8 mouse cellular contexts compared by ENCODE assay signal in the genomic region with DNA sequence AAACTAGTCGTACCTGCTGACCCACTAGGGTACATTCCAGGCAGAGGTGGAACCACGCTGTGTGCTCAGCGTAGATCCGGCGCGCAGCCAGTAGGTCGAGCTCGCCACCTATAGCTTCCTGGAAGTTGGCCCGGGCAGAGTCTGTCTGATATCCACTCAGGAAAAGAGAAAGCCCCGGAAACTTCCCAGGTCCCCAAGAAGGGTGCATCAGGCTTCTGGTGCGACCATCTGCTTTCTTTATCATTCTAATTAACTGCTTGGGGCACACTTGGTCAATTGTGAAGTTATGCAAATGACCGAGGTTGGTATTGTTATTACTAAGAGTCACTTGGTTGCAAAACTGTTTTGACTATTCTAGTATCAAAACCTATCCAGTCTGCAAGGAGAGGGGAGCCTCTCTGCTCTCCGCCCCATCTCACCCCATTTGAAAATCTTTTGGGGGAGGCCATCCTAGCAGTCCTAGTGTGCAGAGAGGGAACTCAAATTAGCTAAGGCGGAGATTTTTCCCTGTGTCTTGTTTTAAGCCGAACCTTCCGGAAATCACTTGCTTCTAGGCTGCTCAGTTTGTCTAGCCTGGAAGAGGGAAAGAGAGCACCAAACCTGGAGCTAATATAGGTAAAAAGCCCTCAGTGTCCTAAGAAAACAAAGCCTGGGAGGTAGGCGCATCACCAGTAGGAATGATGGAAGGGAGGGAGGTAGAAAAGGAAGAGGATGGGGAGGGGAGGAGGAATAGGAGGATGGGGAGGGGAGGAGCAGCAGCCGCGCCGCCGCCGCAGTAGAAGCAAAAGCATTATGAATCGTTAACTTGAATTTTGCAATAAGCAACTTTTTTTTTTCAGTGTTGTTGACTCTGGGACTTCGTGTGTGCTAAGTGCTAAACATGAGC. TPM values are rescaled to one million over a fixed set of nuclear protein-coding genes. Genes with fewer than 3 reads are reported as not detected.
DNase-seq lines count a peak whose midpoint lies in the region; ATAC-seq and TF ChIP-seq lines count a peak whose summit lies in the region.

No protein-coding gene starts in this region.

- H3K27ac ChIP-seq in heart, embryonic 10.5 days: no peak overlapping the region; the same call in 1 of the 2 replicates
- H3K27ac ChIP-seq in embryonic facial prominence, embryonic 10.5 days (replicated peaks): peak overlapping the region; percentile 51
- peak overlapping the region; percentile 30 for H3K27ac ChIP-seq in hindbrain, embryonic 16.5 days (ENCODE audit: low read depth, low read length)
- no peak overlapping the region for H3K27ac ChIP-seq in lung, embryonic 14.5 days (ENCODE audit: low read depth)
- H3K27ac ChIP-seq in neural tube, embryonic 15.5 days (replicated peaks): no peak overlapping the region

- no peaks in the 10 kb centered on the region for H3K9me3 ChIP-seq in heart, embryonic 10.5 days
- H3K9me3 ChIP-seq in embryonic facial prominence, embryonic 10.5 days: no peaks in the 10 kb centered on the region
- H3K9me3 ChIP-seq in hindbrain, embryonic 16.5 days (ENCODE audit: control insufficient read depth, low read length): no peaks in the 10 kb centered on the region
- H3K9me3 ChIP-seq in lung, embryonic 14.5 days (ENCODE audit: low read depth, low read length): no peaks in the 10 kb centered on the region
- H3K9me3 ChIP-seq in neural tube, embryonic 15.5 days (replicated peaks): no peaks in the 10 kb centered on the region

- H3K9ac ChIP-seq in hindbrain, embryonic 16.5 days (ENCODE audit: low read depth, low read length): peak overlapping the region; percentile 38; the same call in 1 of the 2 replicates
- H3K9ac ChIP-seq in lung, embryonic 14.5 days: peak overlapping the region; percentile 5
- H3K9ac ChIP-seq in neural tube, embryonic 15.5 days (replicated peaks): peak overlapping the region; percentile 36

- ATAC-seq in hindbrain, embryonic 16.5 days: peak; percentile 52
- no peak for ATAC-seq in lung, embryonic 14.5 days (ENCODE audit: insufficient read depth)
- no peak for ATAC-seq in neural tube, embryonic 15.5 days (ENCODE audit: low FRiP score)

- TF ChIP-seq CTCF in lung, embryonic 14.5 days (IDR thresholded peaks at IDR 0.05; ENCODE audit: low read depth): peak; percentile 9; the same call in 1 of the 2 replicates

- WGBS in heart, embryonic 10.5 days: 3% methylated on average over 24 of the region's 24 CpGs
- 4% methylated on average over 24 of the region's 24 CpGs for WGBS in embryonic facial prominence, embryonic 10.5 days
- 2% methylated on average over 24 of the region's 24 CpGs for WGBS in hindbrain, embryonic 16.5 days
- 3% methylated on average over 24 of the region's 24 CpGs for WGBS in lung, embryonic 14.5 days
- WGBS in neural tube, embryonic 15.5 days: 3% methylated on average over 24 of the region's 24 CpGs

- peaks cover 23% of the 10 kb centered on the region for H3K27me3 ChIP-seq in heart, embryonic 10.5 days (ENCODE audit: insufficient read depth, poor library complexity, severe bottlenecking)
- H3K27me3 ChIP-seq in embryonic facial prominence, embryonic 10.5 days (replicated peaks; ENCODE audit: low read depth, poor library complexity, severe bottlenecking): peaks cover 19% of the 10 kb centered on the region
- no peaks in the 10 kb centered on the region for H3K27me3 ChIP-seq in hindbrain, embryonic 16.5 days (replicated peaks; ENCODE audit: control insufficient read depth, insufficient read depth, low read length)
- H3K27me3 ChIP-seq in lung, embryonic 14.5 days (ENCODE audit: insufficient read depth, low read length): no peaks in the 10 kb centered on the region
- H3K27me3 ChIP-seq in neural tube, embryonic 15.5 days (replicated peaks): no peaks in the 10 kb centered on the region

- H3K4me2 ChIP-seq in hindbrain, embryonic 16.5 days (ENCODE audit: low read length): peak overlapping the region; percentile 58
- peak overlapping the region; percentile 65 for H3K4me2 ChIP-seq in lung, embryonic 14.5 days
- peak overlapping the region; percentile 65 for H3K4me2 ChIP-seq in neural tube, embryonic 15.5 days

- peak overlapping the region; percentile 58 for H3K4me3 ChIP-seq in heart, embryonic 10.5 days
- H3K4me3 ChIP-seq in embryonic facial prominence, embryonic 10.5 days: peak overlapping the region; percentile 50
- H3K4me3 ChIP-seq in hindbrain, embryonic 16.5 days (ENCODE audit: low read length): peak overlapping the region; percentile 32
- peak overlapping the region; percentile 27 for H3K4me3 ChIP-seq in lung, embryonic 14.5 days (ENCODE audit: low read depth, low read length)
- peak overlapping the region; percentile 33 for H3K4me3 ChIP-seq in neural tube, embryonic 15.5 days (replicated peaks)

- DNase-seq in heart, embryonic 10.5 days (ENCODE audit: low spot score): no peak
- DNase-seq in heart, adult 9 months (ENCODE audit: low spot score in 2 of 2): no peak
- peak; percentile 92 for DNase-seq in ES-CJ7 (ENCODE audit: low read depth, low spot score)
- DNase-seq in embryonic facial prominence, embryonic 10.5 days (ENCODE audit: low spot score): peak; percentile 27
- DNase-seq in lung, embryonic 14.5 days: peak; percentile 41
- DNase-seq in T-cell, adult 2 months (ENCODE audit: low spot score): no peak

- H3K4me1 ChIP-seq in heart, embryonic 10.5 days: 0 out of 2 replicates have a peak, but pooled peaks cover 9% of the 10 kb centered on the region
- H3K4me1 ChIP-seq in embryonic facial prominence, embryonic 10.5 days: peaks cover 17% of the 10 kb centered on the region
- H3K4me1 ChIP-seq in hindbrain, embryonic 16.5 days (ENCODE audit: control insufficient read depth, insufficient read depth, low read depth, low read length): peaks cover 9% of the 10 kb centered on the region
- H3K4me1 ChIP-seq in lung, embryonic 14.5 days (ENCODE audit: insufficient read depth): no peaks in the 10 kb centered on the region
- peaks cover 13% of the 10 kb centered on the region for H3K4me1 ChIP-seq in neural tube, embryonic 15.5 days

- H3K36me3 ChIP-seq in heart, embryonic 10.5 days: no peaks in the 10 kb centered on the region
- H3K36me3 ChIP-seq in embryonic facial prominence, embryonic 10.5 days (replicated peaks): no peaks in the 10 kb centered on the region
- H3K36me3 ChIP-seq in hindbrain, embryonic 16.5 days (ENCODE audit: control insufficient read depth, insufficient read depth, low read length): no peaks in the 10 kb centered on the region
- H3K36me3 ChIP-seq in lung, embryonic 14.5 days (ENCODE audit: insufficient read depth): no peaks in the 10 kb centered on the region
- H3K36me3 ChIP-seq in neural tube, embryonic 15.5 days: no peaks in the 10 kb centered on the region

RNA-seq across cellular contexts. Expression of gene Spns3, which starts 26.4 kb away (rescaled TPM):
- 0.11 and 0.28 TPM in 2 replicates for polyA plus RNA-seq in heart, embryonic 10.5 days (2016; fragmentation: Nextera tagmentation; extraction: Ambion mirVana)
- polyA plus RNA-seq in embryonic facial prominence, embryonic 10.5 days (2016; fragmentation: Nextera tagmentation; extraction: Ambion mirVana): 0.04 and 0.14 TPM in 2 replicates
- polyA plus RNA-seq in hindbrain, embryonic 16.5 days (2015; fragmentation: Nextera tagmentation; extraction: Ambion mirVana): 0.09 TPM in 1 of 2 replicates, not detected in the other
- 0.09 TPM in 1 of 2 replicates, not detected in the other for polyA plus RNA-seq in lung, embryonic 14.5 days (2014; fragmentation: Nextera tagmentation; extraction: Ambion mirVana)
- 0.06 and 1.1 TPM in 2 replicates for polyA plus RNA-seq in neural tube, embryonic 15.5 days (2015; fragmentation: Nextera tagmentation; extraction: Ambion mirVana)

RNA-seq across cellular contexts. Expression of gene Ube2g1, which starts 30.4 kb away (rescaled TPM):
- polyA plus RNA-seq in heart, embryonic 10.5 days (2016; fragmentation: Nextera tagmentation; extraction: Ambion mirVana): 61.6 and 70.1 TPM in 2 replicates
- 89.0 and 91.5 TPM in 2 replicates for polyA plus RNA-seq in embryonic facial prominence, embryonic 10.5 days (2016; fragmentation: Nextera tagmentation; extraction: Ambion mirVana)
- 76.5 and 82.2 TPM in 2 replicates for polyA plus RNA-seq in hindbrain, embryonic 16.5 days (2015; fragmentation: Nextera tagmentation; extraction: Ambion mirVana)
- polyA plus RNA-seq in lung, embryonic 14.5 days (2014; fragmentation: Nextera tagmentation; extraction: Ambion mirVana): 77.1 and 77.9 TPM in 2 replicates
- 76.2 and 77.3 TPM in 2 replicates for polyA plus RNA-seq in neural tube, embryonic 15.5 days (2015; fragmentation: Nextera tagmentation; extraction: Ambion mirVana)

Comparison
In these comparisons a context has a peak if more than half of its experiments do, and no peak if none do; other contexts are left out.
1. DNase-seq: peak in ES-CJ7 (single experiment), embryonic facial prominence, embryonic 10.5 days (single experiment) and lung, embryonic 14.5 days (single experiment); none in heart, embryonic 10.5 days (single experiment), heart, adult 9 months (0 of 2) and T-cell, adult 2 months (single experiment).
2. H3K27ac ChIP-seq: peak in embryonic facial prominence, embryonic 10.5 days (single experiment) and hindbrain, embryonic 16.5 days (single experiment); none in heart, embryonic 10.5 days (single experiment), lung, embryonic 14.5 days (single experiment) and neural tube, embryonic 15.5 days (single experiment).
3. Peak in every context shown above with its lines, with median percentiles within 50 percentile points of each other: H3K4me3 ChIP-seq, H3K4me2 ChIP-seq and H3K9ac ChIP-seq.